Mouse (Mus musculus) cerebellum, postnatal 4 days (tissue): ENCODE measurements at regions not wholly inside any gene's neighbourhood (a gene's known extent, or its start where the extent isn't known, plus 50 kb on each side); places are given as distances from the start of the nearest gene placed in this dataset.
A peak's percentile ranks its signal among the peaks of the same experiment; 100 is the strongest.

Experiments
- DNase-seq, 2 experiments: peaks; one replicate each; pipeline ENCODE4 v3.0.0; 2022; ENCODE audit warnings: low spot score in 2 of 2, mixed read lengths in 1 of 2

- no peak for DNase-seq
Observed at GRCm38 (mm10) chr16:71952879-71953406, 355.2 kb upstream of the Robo1 start.

GRCm38 (mm10) chr16:71963579-71963978 is 344.5 kb upstream of the Robo1 start:
- DNase-seq, result no peak

- DNase-seq, result no peak
Observed at GRCm38 (mm10) chr16:71973811-71974210, 334.3 kb upstream of the Robo1 start.

DNA sequence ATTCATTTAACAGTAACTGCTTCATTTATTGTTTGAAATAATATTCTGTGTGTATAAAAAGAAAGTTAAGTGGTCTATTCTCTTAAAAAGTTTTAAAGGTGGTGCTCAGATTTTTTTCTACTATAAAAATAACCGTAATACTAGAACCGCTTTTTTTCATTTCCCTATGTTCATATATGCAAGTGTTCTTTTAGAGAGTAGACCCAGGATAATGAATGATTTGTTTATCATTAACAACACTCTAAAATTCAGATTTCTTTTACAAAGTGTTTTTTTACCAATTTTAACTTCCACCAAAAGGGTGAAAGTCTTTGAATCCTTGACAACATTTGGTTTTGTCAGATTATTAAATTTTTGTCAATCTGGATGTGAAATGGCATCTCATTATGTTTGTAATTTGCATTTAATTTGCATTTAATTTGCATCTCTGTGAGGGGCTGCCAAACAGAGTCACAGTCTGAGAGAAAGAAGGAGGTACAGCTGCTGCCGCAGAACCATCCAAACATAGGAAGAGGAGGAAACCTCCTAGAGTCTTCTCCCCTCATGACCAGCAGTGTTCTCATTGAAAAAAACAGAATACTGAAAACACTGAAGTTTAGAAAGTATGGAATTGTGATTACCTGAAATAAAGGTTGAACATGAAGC is 310.4 kb upstream of the Robo1 start:
- DNase-seq, result no peak

- DNase-seq, result peak in 1 of 2 experiments; percentile 10
Observed at GRCm38 (mm10) chr16:72027404-72028215, 280.5 kb upstream of the Robo1 start.

DNA sequence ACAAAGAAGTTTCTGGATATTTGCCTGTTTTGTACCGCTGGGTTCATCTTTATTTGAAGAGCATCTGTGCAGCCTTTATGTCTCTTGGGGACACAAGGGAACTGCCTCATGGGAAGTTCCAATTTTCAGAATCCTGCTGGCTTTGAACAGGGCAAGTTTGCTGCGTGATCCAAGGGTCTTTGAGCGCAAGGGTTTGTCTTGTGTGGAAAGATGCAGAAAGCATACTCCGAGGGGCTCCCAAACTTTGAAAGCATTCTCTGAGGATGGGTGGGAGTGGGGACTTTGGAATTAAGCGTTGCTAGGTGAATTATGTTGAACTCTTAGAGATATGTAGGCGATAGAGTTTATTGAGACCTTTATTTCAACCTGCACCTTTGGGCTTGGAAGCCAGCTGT is 279.9 kb upstream of the Robo1 start:
- DNase-seq, result no peak

GRCm38 (mm10) chr16:72028798-72029197 is 279.3 kb upstream of the Robo1 start:
- DNase-seq, result peak; percentile 24 to 29

DNA sequence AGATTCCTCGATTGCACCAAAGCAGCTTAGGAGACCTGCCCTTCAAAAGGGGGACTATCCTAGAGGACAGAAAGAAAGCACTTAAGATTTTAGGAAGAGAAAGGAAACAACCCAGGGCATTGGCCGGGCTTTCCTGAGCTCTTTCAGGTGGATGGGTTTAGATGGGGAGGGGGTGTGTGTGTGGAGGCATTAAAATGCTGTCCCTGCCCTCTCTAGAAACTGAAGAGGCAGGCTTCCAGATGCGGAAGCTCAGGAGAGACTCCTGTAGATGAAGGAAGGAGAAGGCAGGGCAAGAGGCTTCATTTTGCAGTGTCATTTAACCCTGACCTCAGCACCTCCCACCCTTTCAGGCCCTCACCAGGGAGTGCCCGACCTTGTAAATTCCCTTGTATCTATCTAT is 278.8 kb upstream of the Robo1 start:
- no peak for DNase-seq

DNA sequence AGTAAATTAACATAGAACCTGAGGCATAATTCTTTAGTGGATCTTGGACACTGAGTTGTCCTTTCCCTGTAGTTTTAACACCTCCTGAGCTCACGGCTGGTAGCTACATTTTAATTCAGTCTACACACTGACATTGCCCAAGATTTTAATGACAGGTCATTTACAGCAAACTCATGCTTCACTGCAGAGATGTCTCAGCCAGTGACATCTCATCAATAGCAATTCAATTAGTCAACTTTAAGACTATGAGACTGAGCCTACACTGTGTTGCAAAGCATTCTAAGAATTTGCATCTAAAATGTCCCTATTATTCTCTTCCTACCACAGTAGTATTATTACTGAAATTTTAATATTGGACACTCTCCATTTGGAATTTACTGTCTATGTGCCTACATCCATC is 239.9 kb upstream of the Robo1 start:
- no peak for DNase-seq

- DNase-seq, result no peak
Observed at GRCm38 (mm10) chr16:72069581-72069980, 238.5 kb upstream of the Robo1 start.

- DNase-seq, result no peak
Observed at GRCm38 (mm10) chr16:72071756-72072471, 236.2 kb upstream of the Robo1 start.

- no peak for DNase-seq
Observed at GRCm38 (mm10) chr16:72085181-72085580, 222.9 kb upstream of the Robo1 start.

DNA sequence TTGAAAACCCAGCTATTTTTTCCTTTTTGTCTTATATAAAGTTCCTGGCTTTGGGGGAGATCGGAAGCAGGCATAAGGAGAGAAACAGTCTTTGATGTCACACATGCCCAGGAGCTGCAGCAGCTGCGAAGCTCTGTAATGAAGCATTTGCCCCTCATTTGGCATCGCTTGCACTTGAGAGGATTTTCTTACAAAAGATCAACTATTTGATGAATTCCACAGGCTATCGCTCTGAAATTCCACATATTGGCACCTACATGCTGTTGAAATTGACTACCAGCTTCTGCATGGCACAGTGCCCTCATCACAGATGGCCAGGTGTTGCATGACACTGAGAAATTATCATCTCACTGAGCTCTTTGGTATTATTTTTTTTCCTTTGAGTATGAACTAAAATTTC is 220.1 kb upstream of the Robo1 start:
- DNase-seq, result peak in 1 of 2 experiments; percentile 13

DNA sequence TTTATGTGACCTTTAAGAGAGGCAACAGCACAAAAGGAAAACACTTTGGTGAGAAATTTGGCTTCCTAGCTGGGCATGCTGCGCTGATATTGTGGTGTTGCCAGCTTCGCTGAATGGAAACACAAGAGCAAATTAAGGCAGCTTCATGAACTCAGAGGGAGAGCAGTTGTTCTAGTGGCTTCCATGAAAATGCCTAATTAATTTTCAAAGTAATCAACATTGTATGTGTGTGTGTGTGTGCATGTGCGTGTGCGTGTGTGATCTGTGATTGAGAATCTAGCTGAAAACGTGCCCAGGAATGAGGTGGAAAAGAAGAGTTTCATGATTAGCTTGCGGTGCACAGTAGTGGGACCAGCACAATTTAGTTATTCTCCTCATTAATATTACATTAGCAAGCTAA is 219.2 kb upstream of the Robo1 start:
- DNase-seq, result peak in 1 of 2 experiments; percentile 40
